Mouse (Mus musculus) kidney, adult 2 months (tissue): ENCODE results near the gene Ppp1r35.

Source experiments
- CTCF ChIP-seq: fragments of 200-500 bp; conservative IDR thresholded peaks from 2 replicates; pipeline ENCODE4 v1.5.1; 2011; ENCODE audit warnings: low read depth, mild to moderate bottlenecking, control low read depth, low read length, moderate library complexity, mixed read lengths; ENCODE audit not compliant: insufficient read depth, insufficient read length
- POLR2A ChIP-seq: fragments of 200-500 bp; IDR thresholded peaks from one replicate; pipeline ENCODE4 v1.6.1; 2011; ENCODE audit warnings: low read depth, low read length, control low read depth

DNA sequence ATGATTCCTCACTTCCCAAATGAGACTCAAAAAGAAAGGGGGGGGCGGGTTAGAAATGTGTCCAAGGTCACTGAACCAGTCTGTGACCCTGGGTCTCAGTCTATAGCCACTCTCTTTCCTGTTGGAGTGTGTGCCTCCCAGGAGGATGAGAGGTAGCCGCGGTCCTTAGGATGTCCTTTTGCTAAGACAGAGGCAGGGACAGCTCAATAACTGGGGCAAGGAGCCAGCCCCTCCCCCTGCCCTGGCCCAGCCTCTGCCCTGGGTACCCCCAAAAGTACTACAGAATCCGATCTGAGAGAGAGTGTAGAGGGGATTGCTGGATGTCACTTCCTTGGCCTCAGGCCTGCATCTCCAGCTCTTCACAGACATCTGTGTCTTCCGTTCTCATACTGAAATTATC, 23.2 kb upstream of the Ppp1r35 start:
- TF ChIP-seq CTCF (no peak), POLR2A (no peak)
